Mouse (Mus musculus): ENCODE measurements around the gene Tcaf3.

DNA sequence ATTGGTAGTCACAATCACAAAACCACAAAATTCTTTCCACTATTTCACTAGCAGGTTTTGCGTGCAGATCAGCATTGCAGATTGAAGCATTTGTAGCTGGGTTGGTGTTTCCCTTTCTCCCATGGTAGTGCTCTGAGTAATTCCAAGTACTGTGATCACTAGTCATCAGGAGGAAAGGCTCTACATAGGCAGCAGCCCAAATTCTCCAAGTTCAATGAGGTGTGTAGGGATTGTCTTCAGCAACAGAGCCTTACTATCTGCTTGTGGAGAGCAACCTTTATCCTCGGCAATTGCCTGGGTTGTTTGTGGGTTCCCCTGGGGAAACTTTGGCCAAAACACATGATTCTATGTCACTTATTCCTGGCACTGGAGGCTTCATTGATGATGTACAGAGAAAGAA, 19.4 kb upstream of the Tcaf3 start:
- TF ChIP-seq CTCF (IDR thresholded peaks at IDR 0.05; ENCODE audit: low read depth, low read length) (no peak), POLR2A (IDR thresholded peaks at IDR 0.05; ENCODE audit: extremely low read depth, insufficient read depth, low read length) (no peak)
